Mouse (Mus musculus) gastrocnemius, adult 2 months (tissue): ENCODE measurements around the gene Rnase12. TPM values are rescaled to one million over a fixed set of nuclear protein-coding genes. Genes with fewer than 3 reads are reported as not detected.
A peak's percentile ranks its signal among the peaks of the same experiment; 100 is the strongest.

Experiments used
- DNase-seq: peaks from one replicate; pipeline ENCODE4 v3.0.0; 2022
- H3K27ac ChIP-seq: fragments of 200-600 bp; 2 replicates; pipeline ENCODE4 v1.8.1; 2022; ENCODE audit warnings: mild to moderate bottlenecking
- H3K4me3 ChIP-seq: fragments of 200-600 bp; 2 replicates; pipeline ENCODE4 v1.8.1; 2022; ENCODE audit warnings: mild to moderate bottlenecking, moderate library complexity
- CTCF ChIP-seq: fragments of 200-600 bp; IDR thresholded peaks from 2 replicates; pipeline ENCODE4 v1.8.1; 2022; ENCODE audit warnings: antibody characterized with exemption, mild to moderate bottlenecking, moderate library complexity
- intact Hi-C: fragments of 180-260 bp; cut with DNase I; formaldehyde crosslinking; loops from one replicate; pipeline ENCODE4 v1.15.1; 2025
- total RNA-seq, 2 experiments: library from RNA; stranded (reverse); gene quantifications; 2 replicates each; pipeline ENCODE4 v1.2.3; 2021

The Rnase12 gene
- total RNA-seq, 2 experiments from 2014 or later, result not detected

DNA sequence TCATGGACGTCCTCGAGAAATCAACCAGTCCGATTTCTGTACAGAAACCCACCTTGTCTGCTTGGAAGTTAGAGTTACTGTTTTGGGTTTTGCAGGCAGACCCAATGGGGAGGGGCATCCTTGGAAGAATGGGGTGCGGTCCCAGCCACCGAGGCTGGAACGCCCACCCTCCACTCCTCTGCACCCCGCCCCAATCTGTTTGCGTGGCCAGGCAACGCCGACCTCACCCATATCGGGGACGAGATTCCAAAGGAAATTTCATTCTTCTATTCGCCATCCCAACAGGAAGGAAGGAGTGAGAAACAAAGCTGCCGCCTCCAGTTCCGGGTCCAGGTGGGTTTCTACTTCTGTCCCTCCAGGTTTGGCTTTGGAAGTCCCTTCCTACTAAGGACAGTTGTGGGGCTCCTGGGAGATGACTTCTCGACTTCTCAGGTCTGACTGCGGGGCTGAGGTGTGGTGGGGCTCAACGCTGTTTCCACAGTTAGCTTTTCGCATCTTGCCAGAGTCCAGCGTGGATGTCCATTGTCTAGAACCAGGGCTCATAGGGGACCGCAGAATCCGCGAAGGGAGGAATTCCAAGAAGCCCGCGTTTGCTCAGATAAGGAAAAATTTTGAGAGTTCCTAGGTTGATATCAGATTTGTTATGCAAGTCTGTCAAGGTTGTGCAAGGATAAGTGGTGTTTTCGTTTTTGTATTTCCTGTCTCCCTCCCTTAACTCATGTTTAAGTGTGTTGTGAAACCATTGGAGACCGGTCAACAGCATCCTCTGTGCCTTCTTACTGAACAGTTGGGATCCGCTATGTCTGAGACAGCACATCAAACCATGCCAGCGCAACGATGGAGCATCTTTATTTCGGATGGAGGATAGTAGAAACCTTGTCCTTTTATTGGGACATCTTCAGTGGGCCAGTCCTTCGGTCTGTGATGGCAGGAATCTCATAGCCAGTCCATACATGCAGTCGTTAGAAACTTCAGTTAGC is 33.8 kb upstream of the Rnase12 start, which contains the start of the genes Rnase4 and Ang:
Gene Rnase4, plus strand, starts transcription at position 157 of the 980 bp plus-strand sequence.
Gene Ang, plus strand, starts transcription at position 230 of the 980 bp plus-strand sequence.
- H3K4me3 ChIP-seq, result peak within 1 kb of the TSS; percentile 87
- no peak for TF ChIP-seq CTCF
- DNase-seq, result peak; percentile 85
- intact Hi-C loops, result no loop called here
- H3K27ac ChIP-seq, result peak within 1 kb of the TSS; percentile 86

DNA sequence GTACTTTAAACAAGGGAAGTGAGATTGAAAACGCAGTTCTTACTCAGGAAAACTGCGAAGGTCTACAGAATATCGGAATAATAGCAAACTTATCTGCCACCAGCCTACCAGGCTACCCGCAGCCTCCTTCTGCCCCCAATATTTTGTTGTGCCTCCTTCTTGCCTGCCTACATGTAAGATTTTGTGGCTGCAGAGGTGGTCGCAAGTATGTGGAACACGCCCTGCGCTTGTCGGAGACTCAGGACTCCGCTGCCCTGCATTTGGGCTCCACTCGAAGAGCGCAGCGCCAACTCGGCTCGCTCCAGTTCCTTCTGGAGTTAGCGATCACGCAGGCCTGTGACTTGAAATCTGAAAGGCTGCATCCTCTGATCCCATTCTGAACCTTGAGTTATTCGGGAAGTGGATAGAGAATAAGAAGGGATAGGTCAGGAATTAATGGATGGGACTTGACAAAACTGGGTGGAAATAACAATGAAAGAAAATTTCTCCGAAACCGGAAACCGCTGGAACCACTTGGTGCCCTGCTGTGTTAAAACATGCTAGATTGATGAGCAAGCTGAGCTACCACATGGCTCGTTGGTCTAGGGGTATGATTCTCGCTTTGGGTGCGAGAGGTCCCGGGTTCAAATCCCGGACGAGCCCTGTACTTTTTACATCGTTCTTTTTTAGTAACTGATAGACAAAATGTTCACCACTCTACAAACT is 32.8 kb upstream of the Rnase12 start:
- DNase-seq, result peak; percentile 81
- intact Hi-C loops, result no loop called here
- Histone ChIP-seq H3K4me3 (peak overlapping the region; percentile 87), H3K27ac (peak overlapping the region; percentile 86)
- TF ChIP-seq CTCF, result no peak

DNA sequence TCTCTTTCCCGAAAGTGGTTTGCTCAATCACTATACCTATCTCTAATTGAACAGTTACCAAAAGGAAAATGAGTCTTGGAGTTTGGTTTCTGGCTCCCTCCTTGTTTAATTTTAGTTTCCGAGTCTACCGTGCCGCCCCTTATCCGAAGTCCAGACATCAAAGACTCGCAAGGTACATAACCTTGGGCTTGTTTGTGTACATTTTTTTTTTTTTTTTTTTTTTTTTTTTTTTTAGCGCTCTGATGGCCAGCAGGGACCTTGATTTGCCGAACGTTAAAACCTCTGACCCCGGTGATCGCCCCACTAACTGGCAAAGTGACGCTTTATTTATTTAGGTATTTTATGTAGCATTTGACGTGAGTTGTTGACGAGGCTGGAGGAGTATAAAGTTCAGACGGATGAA is 32.2 kb upstream of the Rnase12 start:
- peak; percentile 21 for DNase-seq
- peak overlapping the region; percentile 87 for H3K4me3 ChIP-seq
- H3K27ac ChIP-seq, result peak overlapping the region; percentile 86
- intact Hi-C loops, result loop anchor here (1.0 to 2.0 kb wide), 2 partner anchors 24 to 283 kb away; partner anchors contain the start of genes Ccnb1ip1 and Parp2
- no peak for TF ChIP-seq CTCF

GRCm38 (mm10) chr14:51088970-51089673 is 31.7 kb upstream of the Rnase12 start:
- intact Hi-C loops, result loop anchor here (1.0 to 2.0 kb wide), 2 partner anchors 24 to 282 kb away; partner anchors contain the start of genes Ccnb1ip1 and Parp2
- no peak for TF ChIP-seq CTCF
- peak overlapping the region; percentile 87 for H3K4me3 ChIP-seq
- peak; percentile 94 for DNase-seq
- peak overlapping the region; percentile 86 for H3K27ac ChIP-seq

DNA sequence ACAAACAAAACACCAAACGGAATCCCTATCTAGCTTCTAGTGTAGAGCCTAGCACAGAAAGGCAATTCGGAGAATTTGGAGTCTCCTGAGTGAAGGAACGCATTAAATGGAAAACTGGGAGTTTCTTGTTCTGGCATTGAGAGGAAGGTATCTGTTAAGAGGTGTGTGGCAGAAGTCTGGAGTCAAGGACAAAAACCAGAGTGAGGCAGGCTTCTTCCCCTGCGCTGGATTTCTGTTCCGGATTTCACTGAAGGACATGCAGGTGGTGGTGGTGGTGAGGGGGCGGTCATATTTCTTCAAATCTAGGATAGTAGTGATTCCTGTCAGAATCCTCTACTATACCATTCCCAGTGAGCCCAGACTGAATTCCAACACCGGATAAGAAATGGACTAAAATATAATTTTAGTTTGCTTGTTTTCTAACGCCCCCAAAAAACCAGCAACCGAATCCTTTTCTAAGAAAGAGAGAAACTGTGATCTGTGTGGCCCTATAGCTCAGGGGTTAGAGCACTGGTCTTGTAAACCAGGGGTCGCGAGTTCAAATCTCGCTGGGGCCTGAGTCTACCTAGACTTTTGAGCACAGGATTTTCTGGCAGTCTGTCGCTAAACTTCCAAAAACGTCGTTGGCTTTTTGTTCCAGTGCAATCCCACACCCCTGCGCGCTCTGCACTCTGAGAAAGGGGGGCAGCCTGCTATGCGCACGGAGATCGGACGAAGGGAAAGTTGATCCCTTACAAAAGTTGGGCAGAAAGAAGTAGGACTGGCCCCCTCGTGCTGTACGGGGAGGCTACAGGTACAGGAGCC is 30.9 kb upstream of the Rnase12 start:
- intact Hi-C loops, result loop anchor here (2.0 kb wide), 1 partner anchor 282 kb away; the partner anchor contains the start of genes Ccnb1ip1 and Parp2
- TF ChIP-seq CTCF, result no peak
- DNase-seq, result peak; percentile 87
- Histone ChIP-seq H3K4me3 (peak overlapping the region; percentile 87), H3K27ac (peak overlapping the region; percentile 86)

GRCm38 (mm10) chr14:51087762-51088161 is 30.3 kb upstream of the Rnase12 start:
- Histone ChIP-seq H3K27ac (peak overlapping the region; percentile 86), H3K4me3 (peak overlapping the region; percentile 87)
- intact Hi-C loops, result loop anchor here (2.0 kb wide), 1 partner anchor 281 kb away; the partner anchor contains the start of genes Ccnb1ip1 and Parp2
- no peak for DNase-seq
- TF ChIP-seq CTCF, result no peak

DNA sequence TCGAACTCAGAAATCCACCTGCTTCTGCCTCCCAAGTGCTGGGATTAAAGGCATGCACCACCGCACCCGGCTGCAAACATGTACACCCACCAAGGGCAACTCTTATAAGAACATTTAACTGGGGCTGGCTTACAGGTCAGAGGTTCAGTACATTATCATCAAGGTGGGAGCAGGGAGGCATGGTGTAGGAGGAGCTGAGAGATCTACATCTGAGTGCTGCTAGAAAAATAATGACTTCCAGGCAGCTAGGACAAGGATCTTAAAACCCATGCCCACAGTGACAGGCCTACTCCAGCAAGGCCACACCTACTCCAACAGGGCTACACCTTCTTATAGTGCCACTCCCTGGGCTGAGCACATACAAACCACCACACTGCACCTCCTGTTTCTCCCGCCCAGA is 28.4 kb upstream of the Rnase12 start:
- no peak for DNase-seq
- intact Hi-C loops, result no loop called here
- Histone ChIP-seq H3K27ac (no peak overlapping the region), H3K4me3 (no peak overlapping the region)
- no peak for TF ChIP-seq CTCF

DNA sequence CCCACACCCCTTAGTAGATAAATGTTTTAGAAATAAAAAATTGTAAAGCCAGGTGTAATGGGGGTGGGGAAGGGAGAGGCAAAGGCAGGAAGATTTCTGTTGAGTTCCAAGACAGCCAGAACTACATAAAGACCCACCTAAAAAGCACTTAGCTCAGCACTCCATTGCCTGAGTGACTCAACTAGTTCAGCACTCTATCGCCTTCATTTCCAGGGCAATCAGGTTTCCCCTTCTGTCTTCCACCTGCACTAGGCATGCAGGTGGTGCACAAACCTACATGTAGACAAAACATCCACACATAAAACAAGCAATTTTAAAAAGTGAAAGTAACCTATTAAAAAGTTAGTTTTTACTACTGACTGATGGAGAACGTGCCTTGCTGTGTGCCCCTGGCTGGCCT is 27.6 kb upstream of the Rnase12 start:
- no peak for TF ChIP-seq CTCF
- intact Hi-C loops, result no loop called here
- no peak overlapping the region for H3K4me3 ChIP-seq
- no peak overlapping the region for H3K27ac ChIP-seq
- DNase-seq, result no peak

DNA sequence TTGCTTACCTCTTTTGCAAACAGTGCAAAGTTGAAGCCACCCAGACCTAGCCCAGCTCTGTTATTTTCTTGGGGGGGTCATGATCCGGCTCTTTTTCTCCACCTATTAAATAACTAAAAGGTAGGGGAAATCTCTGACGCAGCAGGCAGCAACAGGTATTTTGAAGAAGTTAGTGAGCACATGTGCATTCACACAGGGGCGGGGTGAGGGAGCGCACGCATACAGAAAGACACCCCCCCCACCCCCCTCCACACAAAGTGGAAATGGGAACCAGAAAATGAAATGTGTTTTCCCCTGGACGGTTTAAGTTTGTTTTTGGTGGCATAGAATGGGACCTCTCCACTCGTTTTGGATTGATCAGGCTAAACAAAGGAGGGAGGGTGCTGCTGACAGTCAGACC is 26.3 kb upstream of the Rnase12 start:
- DNase-seq, result no peak
- peak overlapping the region; percentile 93 for H3K4me3 ChIP-seq
- intact Hi-C loops, result no loop called here
- TF ChIP-seq CTCF, result no peak
- H3K27ac ChIP-seq, result peak overlapping the region; percentile 88

DNA sequence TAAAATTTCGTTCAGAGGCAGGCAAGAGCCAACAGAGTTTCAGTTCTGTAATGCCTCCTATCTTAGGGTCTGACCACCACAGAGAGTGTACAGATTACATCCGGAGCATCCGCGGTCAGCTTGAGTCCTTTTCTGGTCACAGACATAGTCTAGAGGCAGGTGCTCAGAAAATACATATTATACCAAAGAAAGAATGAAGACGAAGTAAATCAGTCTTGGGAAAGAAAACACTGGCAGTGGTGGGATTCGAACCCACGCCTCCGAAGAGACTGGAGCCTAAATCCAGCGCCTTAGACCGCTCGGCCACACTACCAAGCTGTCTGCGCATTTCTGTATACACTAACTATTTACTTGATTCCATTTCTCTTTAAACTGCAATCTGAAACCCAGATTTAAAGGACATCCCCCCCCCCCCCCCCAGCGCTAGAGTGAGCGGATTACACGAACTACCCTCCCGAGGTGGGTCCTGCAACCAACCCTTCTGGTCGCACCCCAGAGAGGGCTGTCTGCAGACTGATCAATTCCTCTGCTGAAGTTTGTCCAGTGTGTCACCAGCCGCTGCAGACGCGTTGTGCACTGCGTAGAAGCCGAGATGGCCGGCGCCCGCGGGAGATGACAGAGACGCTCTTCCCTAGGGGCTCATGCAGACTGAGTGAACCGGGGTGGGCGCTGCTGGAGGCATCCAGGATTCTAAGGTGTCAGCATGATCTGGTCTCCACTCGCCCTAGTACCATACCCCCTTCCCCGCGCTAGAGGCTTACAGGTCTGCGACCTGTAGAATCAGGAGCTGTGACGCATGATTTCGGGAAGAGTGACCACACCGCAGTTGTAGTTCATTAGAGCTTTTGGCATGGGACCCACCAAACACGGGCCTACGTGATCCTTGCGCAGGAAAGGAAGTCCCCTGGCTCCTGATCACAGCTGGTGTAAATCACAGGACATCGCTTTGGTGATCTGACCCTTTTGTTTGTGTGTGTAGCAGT is 25.4 kb upstream of the Rnase12 start:
- H3K27ac ChIP-seq, result peak overlapping the region; percentile 88
- peak overlapping the region; percentile 93 for H3K4me3 ChIP-seq
- DNase-seq, result peak; percentile 72
- intact Hi-C loops, result no loop called here
- no peak for TF ChIP-seq CTCF
